Mouse (Mus musculus) liver, embryonic 14.5 days (tissue): ENCODE data around the gene Gm9817.

Experiments used
- CTCF ChIP-seq: IDR thresholded peaks from 2 replicates; pipeline ENCODE4 v1.5.1; 2016; ENCODE audit warnings: antibody characterized with exemption, low read depth, control low read depth
- EP300 ChIP-seq: IDR thresholded peaks from 2 replicates; pipeline ENCODE4 v1.6.1; 2016; ENCODE audit warnings: antibody characterized with exemption, low read depth

- TF ChIP-seq CTCF = no peak
- no peak for TF ChIP-seq EP300
These were observed 35.0 kb upstream of the Gm9817 start for GRCm38 (mm10) chr13:45043466-45043865.
